Mouse (Mus musculus): ENCODE data around the gene Cpa5.

- no peak for TF ChIP-seq RCOR1 (conservative IDR thresholded peaks at IDR 0.05; ENCODE audit: low read depth, low read length)
- no peak for TF ChIP-seq CTCF (conservative IDR thresholded peaks at IDR 0.05 in 1 of 2, IDR thresholded peaks at IDR 0.05 in 1 of 2; ENCODE audit: low read depth in 2 of 2, low read length in 2 of 2)
- TF ChIP-seq SIN3A (IDR thresholded peaks at IDR 0.05; ENCODE audit: low read length) = no peak
- no peak for TF ChIP-seq USF1 (IDR thresholded peaks at IDR 0.05; ENCODE audit: low read depth, low read length)
- no peak for TF ChIP-seq POLR2A (IDR thresholded peaks at IDR 0.05; ENCODE audit: low read depth, low read length)
- TF ChIP-seq CHD1 (IDR thresholded peaks at IDR 0.05; ENCODE audit: low read depth, low read length) = no peak
- no peak for TF ChIP-seq ELF1 (IDR thresholded peaks at IDR 0.05; ENCODE audit: low read depth, low read length)
- no peak for TF ChIP-seq SMC3 (IDR thresholded peaks at IDR 0.05; ENCODE audit: low read depth, low read length)
- TF ChIP-seq JUN (IDR thresholded peaks at IDR 0.05; ENCODE audit: insufficient read depth, low read depth, low read length) = no peak
- no peak for TF ChIP-seq JUND (conservative IDR thresholded peaks at IDR 0.05; ENCODE audit: low read depth, low read length)
- TF ChIP-seq BHLHE40 (IDR thresholded peaks at IDR 0.05; ENCODE audit: low read depth, low read length) = no peak
- no peak for TF ChIP-seq ZKSCAN1 (IDR thresholded peaks at IDR 0.05; ENCODE audit: borderline replicate concordance, low read depth, low read length)
- no peak for TF ChIP-seq TBP (conservative IDR thresholded peaks at IDR 0.05; ENCODE audit: low read depth, low read length)
- TF ChIP-seq MAZ (IDR thresholded peaks at IDR 0.05; ENCODE audit: low read depth, low read length) = no peak
Measured at GRCm38 (mm10) chr6:30657279-30657678, 46.5 kb downstream of the Cpa5 start.
